Mouse (Mus musculus) heart, postnatal 0 days (tissue): ENCODE measurements around the gene Ncapg. TPM values are rescaled to one million over a fixed set of nuclear protein-coding genes. Genes with fewer than 3 reads are reported as not detected.
"Not testable (repeated sequence)": the region's sequence is repeated elsewhere in the genome, so short reads cannot be mapped to it uniquely, and the experiment has no call there.

Experiments used
- ATAC-seq: fragments of 200-750 bp; cut with Nextera tagmentation; 2 replicates; pipeline ENCODE4 v1.8.0; 2017; ENCODE audit warnings: low read depth, moderate number of reproducible peaks, moderate library complexity; ENCODE audit not compliant: insufficient read depth
- DNase-seq: peaks from one replicate; pipeline ENCODE4 v3.0.0-alpha.2; 2016; ENCODE audit warnings: low spot score
- H3K27ac ChIP-seq: fragments of 300-500 bp; sonication (generic); 2 replicates; pipeline ENCODE4 v1.5.1; 2014; ENCODE audit warnings: low read depth, mild to moderate bottlenecking
- H3K27me3 ChIP-seq: fragments of 300-500 bp; sonication (generic); 2 replicates; pipeline ENCODE4 v1.6.1; 2014; ENCODE audit warnings: low read length, mixed read lengths; ENCODE audit not compliant: control insufficient read depth, insufficient read depth
- H3K36me3 ChIP-seq: fragments of 300-500 bp; sonication (generic); replicated peaks from 2 replicates; pipeline ENCODE4 v1.6.1; 2014; ENCODE audit warnings: low read length, mixed read lengths; ENCODE audit not compliant: control insufficient read depth, insufficient read depth
- H3K4me1 ChIP-seq: fragments of 300-500 bp; sonication (generic); 2 replicates; pipeline ENCODE4 v1.6.1; 2014; ENCODE audit warnings: antibody characterized with exemption; ENCODE audit not compliant: control insufficient read depth, insufficient read depth
- H3K4me2 ChIP-seq: fragments of 300-500 bp; sonication (generic); 2 replicates; pipeline ENCODE4 v1.6.1; 2014; ENCODE audit warnings: low read depth, mild to moderate bottlenecking, low read length, moderate library complexity
- H3K4me3 ChIP-seq: fragments of 300-500 bp; sonication (generic); 2 replicates; pipeline ENCODE4 v1.5.1; 2014; ENCODE audit warnings: low read depth, low read length
- H3K9ac ChIP-seq: fragments of 300-500 bp; sonication (generic); replicated peaks from 2 replicates; pipeline ENCODE4 v1.6.1; 2014; ENCODE audit warnings: low read depth, low read length, mixed read lengths
- H3K9me3 ChIP-seq: fragments of 300-500 bp; sonication (generic); replicated peaks from 2 replicates; pipeline ENCODE4 v1.6.1; 2016; ENCODE audit warnings: low read length; ENCODE audit not compliant: control insufficient read depth
- CTCF ChIP-seq: IDR thresholded peaks from 2 replicates; pipeline ENCODE4 v1.5.1; 2016; ENCODE audit warnings: antibody characterized with exemption, control low read depth, low read depth
- EP300 ChIP-seq: IDR thresholded peaks from 2 replicates; pipeline ENCODE4 v1.6.1; 2016; ENCODE audit warnings: antibody characterized with exemption, low read depth
- WGBS: fragments of 180-500 bp; shearing (Covaris S2); extraction: QIAGEN DNeasy Blood & Tissue Kit; methylation state at CpG from one replicate; pipeline ENCODE4 v1.1.7; 2014; 5-methylcytosine and 5-hydroxymethylcytosine counted together
- polyA plus RNA-seq: library from polyadenylated mRNA; unstranded; fragments of >200 nt; fragmentation: Nextera tagmentation; extraction: Ambion mirVana; gene quantifications from 2 replicates; pipeline ENCODE4 v1.2.1, GENCODE M21; 2015
- total RNA-seq: library from RNA; depleted of rRNA; stranded (reverse); fragments of >200 nt; gene quantifications from 2 replicates; pipeline ENCODE4 v1.2.3, GENCODE M21; 2014; ENCODE audit warnings: low replicate concordance

Ncapg gene
- total and polyA plus RNA-seq, 2 experiments from 2014 or later: 8.7 to 16.1 TPM

DNA sequence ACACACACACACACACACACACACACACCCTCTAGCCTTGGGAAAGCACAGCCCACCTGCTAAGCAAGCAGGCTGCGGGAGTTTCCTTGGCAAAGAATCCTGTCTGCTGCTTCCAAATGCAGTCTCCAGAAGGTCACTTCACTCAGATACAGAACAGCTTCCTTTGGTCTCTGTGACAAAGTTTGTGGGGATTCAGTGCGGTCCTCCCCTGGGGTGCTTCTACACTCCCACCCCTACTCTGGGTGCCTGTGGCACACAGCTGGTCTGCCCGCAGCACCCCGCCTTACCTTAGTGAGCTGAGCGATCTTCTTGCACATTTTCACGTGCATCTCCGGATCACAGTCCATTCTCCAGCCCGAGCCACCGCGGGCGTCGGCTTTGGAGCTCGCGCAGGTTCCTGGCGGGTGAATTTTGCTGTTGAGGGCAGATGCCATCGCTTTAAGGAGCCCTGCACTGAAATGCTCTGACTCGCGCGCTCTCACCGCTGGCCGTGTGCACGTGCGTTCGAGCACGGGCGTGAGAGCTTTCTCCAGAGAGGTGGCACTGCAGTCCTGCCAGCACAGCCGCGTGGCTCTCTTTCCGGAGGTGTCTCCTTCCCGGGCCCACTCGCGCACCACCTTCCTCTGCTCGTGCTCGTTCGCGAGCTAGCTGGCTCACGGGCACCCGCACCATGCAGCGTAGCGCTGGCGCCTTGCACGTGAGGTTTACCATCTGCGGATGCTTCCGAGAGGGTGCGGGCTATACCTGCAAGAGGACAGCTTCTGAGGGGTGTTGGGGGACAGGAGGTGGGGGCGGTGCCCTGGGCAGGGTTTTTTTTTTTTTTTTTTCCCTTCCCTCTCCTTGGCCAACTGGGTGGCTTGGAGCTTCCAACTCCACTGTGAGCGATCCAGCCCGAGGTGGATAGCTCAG lies 30.7 kb upstream of the Ncapg start, which contains the start of gene Fam184b:
TSS of gene Fam184b (minus strand) at position 809 of the 909 bp plus-strand sequence.
- TF ChIP-seq CTCF (no peak), EP300 (no peak)
- H3K9me3 ChIP-seq: no peaks in the 10 kb centered on the region
- H3K27me3 ChIP-seq: peaks cover 12% of the 10 kb centered on the region
- H3K9ac ChIP-seq: no peak within 1 kb of the TSS; the same call in 1 of the 2 replicates
- under 1% methylated on average over 48 of the region's 48 CpGs for WGBS
- peak within 1 kb of the TSS; percentile 89 for H3K4me2 ChIP-seq
- DNase-seq (no peak), ATAC-seq (no peak)
- H3K4me1 ChIP-seq: no peaks in the 10 kb centered on the region
- H3K27ac ChIP-seq: no peak within 1 kb of the TSS
- H3K4me3 ChIP-seq: peak within 1 kb of the TSS; percentile 55
- H3K36me3 ChIP-seq: no peaks in the 10 kb centered on the region

DNA sequence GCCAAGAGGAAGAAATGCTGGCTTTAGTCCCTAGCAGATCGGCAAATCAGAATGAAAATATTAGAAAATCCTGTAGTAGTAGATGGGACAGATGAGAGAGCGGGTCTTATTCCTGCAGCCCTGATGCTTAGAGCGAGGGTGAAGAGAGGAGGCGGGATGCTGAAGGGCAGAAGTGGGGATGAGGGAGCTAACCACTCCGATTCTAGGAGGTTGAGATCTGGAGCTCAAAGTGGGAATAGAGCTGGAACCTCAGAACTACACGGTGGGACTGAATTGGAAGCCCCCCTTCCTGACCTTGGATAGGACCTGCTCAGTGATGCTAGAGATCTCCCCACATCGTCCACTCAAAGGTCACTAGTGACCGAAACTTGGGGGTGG lies 30.0 kb upstream of the Ncapg start:
- TF ChIP-seq CTCF (no peak), EP300 (no peak)
- H3K27ac ChIP-seq: no peak overlapping the region
- no peaks in the 10 kb centered on the region for H3K36me3 ChIP-seq
- peak overlapping the region; percentile 55 for H3K4me3 ChIP-seq
- H3K9ac ChIP-seq: no peak overlapping the region; the same call in 1 of the 2 replicates
- H3K4me1 ChIP-seq: no peaks in the 10 kb centered on the region
- peak overlapping the region; percentile 89 for H3K4me2 ChIP-seq
- H3K27me3 ChIP-seq: peaks cover 12% of the 10 kb centered on the region
- no peak for ATAC-seq
- no peak for DNase-seq
- H3K9me3 ChIP-seq: no peaks in the 10 kb centered on the region
- WGBS: 1% methylated on average over 8 of the region's 8 CpGs

DNA sequence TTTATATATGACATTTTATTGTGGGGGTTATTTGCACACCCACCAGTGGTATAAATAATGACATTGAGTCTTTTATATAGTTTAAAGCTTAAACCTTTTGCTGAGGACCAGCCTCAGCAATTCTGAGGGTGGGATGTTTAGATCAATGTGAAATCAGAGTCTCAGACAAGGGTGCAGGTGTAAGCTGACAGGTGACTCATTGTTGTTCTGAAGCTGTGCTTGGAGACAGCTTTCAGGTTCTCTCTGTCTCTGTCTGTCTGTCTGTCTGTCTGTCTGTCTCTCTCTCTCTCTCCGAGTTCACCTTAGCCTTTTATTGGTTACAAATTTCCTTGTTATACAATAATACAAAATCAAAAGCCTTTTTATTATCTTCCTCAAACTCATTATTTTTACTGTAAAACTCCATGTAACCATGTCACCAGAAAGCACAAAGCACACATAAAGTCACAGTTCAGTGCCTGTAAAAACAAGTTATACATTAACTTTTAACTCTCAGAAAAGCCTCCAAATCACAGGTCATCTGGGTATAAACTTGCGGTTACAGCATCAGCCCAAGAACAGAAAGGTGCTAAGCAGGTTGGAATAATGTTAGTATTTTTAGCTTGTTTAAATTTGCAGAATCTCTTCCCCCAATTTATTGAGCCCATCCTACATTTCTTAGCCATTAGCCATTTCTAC lies 18.6 kb upstream of the Ncapg start:
- no peak for DNase-seq
- no peaks in the 10 kb centered on the region for H3K36me3 ChIP-seq
- no peak for ATAC-seq
- H3K4me3 ChIP-seq: no peak overlapping the region
- 82% methylated on average over 2 of the region's 2 CpGs for WGBS
- H3K4me2 ChIP-seq: no peak overlapping the region
- H3K27me3 ChIP-seq: no peaks in the 10 kb centered on the region
- H3K9ac ChIP-seq: no peak overlapping the region
- no peak overlapping the region for H3K27ac ChIP-seq
- no peaks in the 10 kb centered on the region for H3K9me3 ChIP-seq
- H3K4me1 ChIP-seq: no peaks in the 10 kb centered on the region
- no peak for TF ChIP-seq CTCF
- TF ChIP-seq EP300: no peak

DNA sequence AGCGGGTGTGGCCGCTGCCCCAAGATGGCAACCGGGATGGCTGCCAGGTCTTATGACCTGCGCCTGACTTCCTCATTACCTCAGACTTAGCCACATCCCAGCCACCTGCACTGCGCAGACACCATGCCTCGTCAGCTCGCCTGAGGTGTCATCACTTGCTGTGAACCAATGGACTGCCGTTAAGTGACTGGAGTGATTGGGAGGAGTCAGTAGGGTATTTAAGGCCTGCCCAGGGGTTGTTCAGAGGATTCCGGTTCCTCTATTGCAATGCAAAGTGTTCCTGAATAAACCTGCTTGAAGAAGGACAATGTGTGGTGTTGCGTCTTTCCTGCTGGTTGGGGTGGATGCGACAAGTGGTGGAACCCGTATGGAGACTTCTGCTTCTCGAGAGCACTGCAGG lies 11.3 kb upstream of the Ncapg start:
- not testable (repeated sequence) for H3K36me3 ChIP-seq, ATAC-seq, H3K4me2 ChIP-seq, H3K27ac ChIP-seq, DNase-seq, H3K4me1 ChIP-seq, H3K4me3 ChIP-seq, H3K9ac ChIP-seq, H3K9me3 ChIP-seq, H3K27me3 ChIP-seq
- 87% methylated on average over 13 of the region's 13 CpGs for WGBS

DNA sequence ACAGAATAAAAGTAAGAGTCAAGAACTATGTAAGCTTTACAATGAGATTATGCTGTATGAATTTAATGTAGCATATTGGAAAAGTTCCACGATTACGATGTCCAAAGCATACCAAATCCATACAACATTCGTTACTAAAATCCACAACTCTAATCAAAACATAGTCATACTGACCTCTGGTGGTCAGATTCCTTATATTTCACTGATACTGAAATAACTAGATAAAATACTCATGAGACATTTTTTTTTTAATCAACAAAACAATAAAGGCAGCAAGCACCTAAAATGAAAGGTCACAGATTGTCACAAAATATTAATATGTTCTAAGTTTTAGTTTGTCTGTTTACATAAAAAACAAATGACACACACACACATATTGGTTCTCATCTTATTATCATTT lies 1.4 kb upstream of the Ncapg start:
- DNase-seq (no peak), ATAC-seq (no peak)
- Histone ChIP-seq H3K4me3 (peak overlapping the region; percentile 77; the same call in 1 of the 2 replicates), H3K4me2 (no peak overlapping the region; the same call in 1 of the 2 replicates), H3K27me3 (no peaks in the 10 kb centered on the region), H3K27ac (no peak overlapping the region), H3K4me1 (peaks cover 10% of the 10 kb centered on the region; the same call in 1 of the 2 replicates), H3K9ac (no peak overlapping the region), H3K36me3 (no peaks in the 10 kb centered on the region), H3K9me3 (no peaks in the 10 kb centered on the region)
- 26% methylated on average over 3 of the region's 3 CpGs for WGBS
- TF ChIP-seq CTCF (peak; percentile 44), EP300 (no peak)
